Comparison of ENCODE assay signal across 9 mouse cellular contexts in genomic region chr16:77236021-77236420, GRCm38 (mm10).
A peak's percentile ranks its signal among the peaks of the same experiment; 100 is the strongest.
DNase-seq lines count a peak whose midpoint lies in the region; ATAC-seq and TF ChIP-seq lines count a peak whose summit lies in the region.
"Had no signal": no experiment of that assay in that cellular context is flagged by ENCODE, and none has a peak within 500 bp of the region (broad histone marks: within the 10 kb centered on the region; RNA-seq: fewer than 3 reads in every experiment).

No protein-coding gene starts in this region.

- no peaks in the 10 kb centered on the region for H3K27me3 ChIP-seq in hindbrain, embryonic 13.5 days
- H3K27me3 ChIP-seq in midbrain, embryonic 12.5 days: no peaks in the 10 kb centered on the region
- H3K27me3 ChIP-seq: liver, embryonic 15.5 days had no signal

- H3K4me1 ChIP-seq in cortical plate, adult 2 months (ENCODE audit: control insufficient read depth, insufficient read depth, low read length): no peaks in the 10 kb centered on the region; the same call in 1 of the 2 replicates
- H3K4me1 ChIP-seq in hindbrain, embryonic 13.5 days (replicated peaks): peaks cover 15% of the 10 kb centered on the region
- peaks cover 39% of the 10 kb centered on the region for H3K4me1 ChIP-seq in midbrain, embryonic 12.5 days
- H3K4me1 ChIP-seq in lung, adult 2 months (ENCODE audit: control insufficient read depth, insufficient read depth, low read length): no peaks in the 10 kb centered on the region
- H3K4me1 ChIP-seq: liver, embryonic 15.5 days had no signal

- peak overlapping the region; percentile 64 for H3K4me2 ChIP-seq in hindbrain, embryonic 13.5 days
- H3K4me2 ChIP-seq in midbrain, embryonic 12.5 days (replicated peaks): peak overlapping the region; percentile 43
- H3K4me2 ChIP-seq: liver, embryonic 15.5 days had no signal

- ATAC-seq in cerebellum, adult (ENCODE audit: insufficient number of reproducible peaks, low FRiP score, low TSS enrichment): peak; percentile 87
- peak; percentile 92 for ATAC-seq in hindbrain, embryonic 13.5 days (ENCODE audit: low FRiP score)
- ATAC-seq in midbrain, embryonic 12.5 days (ENCODE audit: low FRiP score, low read depth): peak; percentile 77

- no peak overlapping the region for H3K27ac ChIP-seq in cortical plate, adult 2 months (ENCODE audit: insufficient read depth, low read length)
- peak overlapping the region; percentile 98 for H3K27ac ChIP-seq in hindbrain, embryonic 13.5 days
- H3K27ac ChIP-seq in midbrain, embryonic 12.5 days (replicated peaks): peak overlapping the region; percentile 91
- H3K27ac ChIP-seq: liver, embryonic 15.5 days had no signal

- TF ChIP-seq POLR2A in cortical plate, adult 2 months (IDR thresholded peaks at IDR 0.05; ENCODE audit: extremely low read depth, insufficient read depth, low read length): peak; percentile 40; the same call in 1 of the 2 replicates
- TF ChIP-seq POLR2A in lung, adult 2 months (IDR thresholded peaks at IDR 0.05; ENCODE audit: borderline replicate concordance, extremely low read depth, low read depth, low read length): no peak

- WGBS in hindbrain, embryonic 13.5 days: 19% methylated on average over 4 of the region's 4 CpGs
- WGBS in midbrain, embryonic 12.5 days: 44% methylated on average over 4 of the region's 4 CpGs
- 91% methylated on average over 4 of the region's 4 CpGs for WGBS in lung, adult 2 months

- no peak for DNase-seq in thymus, postnatal 10 days (ENCODE audit: low spot score in 2 of 2)
- no peak for DNase-seq in lung, adult 2 months
- DNase-seq in lung, postnatal 36 days: no peak
- no peak for DNase-seq in urinary bladder, postnatal 10 days (ENCODE audit: low spot score)

- no peaks in the 10 kb centered on the region for H3K36me3 ChIP-seq in hindbrain, embryonic 13.5 days
- H3K36me3 ChIP-seq in midbrain, embryonic 12.5 days: no peaks in the 10 kb centered on the region
- H3K36me3 ChIP-seq: liver, embryonic 15.5 days had no signal

- H3K9me3 ChIP-seq in hindbrain, embryonic 13.5 days: no peaks in the 10 kb centered on the region
- no peaks in the 10 kb centered on the region for H3K9me3 ChIP-seq in midbrain, embryonic 12.5 days
- H3K9me3 ChIP-seq: liver, embryonic 15.5 days had no signal

- H3K4me3 ChIP-seq in cortical plate, adult 2 months (ENCODE audit: insufficient read depth, low read length): peak overlapping the region; percentile 31
- H3K4me3 ChIP-seq in hindbrain, embryonic 13.5 days: peak overlapping the region; percentile 43
- peak overlapping the region; percentile 13; the same call in 1 of the 2 replicates for H3K4me3 ChIP-seq in midbrain, embryonic 12.5 days
- no peak overlapping the region for H3K4me3 ChIP-seq in lung, adult 2 months (replicated peaks; ENCODE audit: extremely low read depth, low read depth, low read length)
- H3K4me3 ChIP-seq: liver, embryonic 15.5 days had no signal

- TF ChIP-seq CTCF in cortical plate, adult 2 months (IDR thresholded peaks at IDR 0.05; ENCODE audit: extremely low read depth, insufficient read depth, low read length): no peak
- no peak for TF ChIP-seq CTCF in lung, adult 2 months (IDR thresholded peaks at IDR 0.05; ENCODE audit: insufficient read depth, low read length)

- peak overlapping the region; percentile 81 for H3K9ac ChIP-seq in hindbrain, embryonic 13.5 days
- H3K9ac ChIP-seq in midbrain, embryonic 12.5 days (replicated peaks): peak overlapping the region; percentile 49
- H3K9ac ChIP-seq: liver, embryonic 15.5 days had no signal
